Mouse (Mus musculus) spleen, postnatal 10 days (tissue): ENCODE data around the gene Hdc.
"Not testable (repeated sequence)": the region's sequence is repeated elsewhere in the genome, so short reads cannot be mapped to it uniquely, and the experiment has no call there.

Source experiments
- DNase-seq, 2 experiments: peaks; one replicate each; pipeline ENCODE4 v3.0.0; 2021 to 2022; ENCODE audit warnings: low spot score in 2 of 2

Gene Hdc

DNA sequence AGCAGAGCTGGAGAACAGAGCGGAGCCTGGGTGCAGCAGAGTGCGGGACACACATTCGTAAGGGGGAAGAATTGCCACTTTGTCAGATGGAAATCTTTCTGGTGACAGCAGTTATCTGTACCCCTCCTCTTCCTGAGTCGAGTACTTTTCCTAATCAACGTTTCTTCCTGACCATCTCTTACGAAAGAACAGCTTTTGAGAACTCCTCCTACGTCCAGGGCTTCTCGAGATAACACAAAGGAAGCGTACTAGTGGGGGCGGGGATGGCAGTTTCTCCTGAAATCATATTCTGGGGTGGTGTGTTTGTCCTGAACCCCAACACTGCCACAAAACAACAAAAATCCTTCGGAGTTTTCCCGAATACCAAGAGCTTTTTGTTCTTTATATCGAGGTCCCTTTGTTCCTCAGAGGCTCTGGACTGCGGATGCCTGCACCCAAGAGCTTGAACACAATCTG, at the start of gene Hdc:
Hdc (minus strand) TSS at position 51 of the 456 bp plus-strand sequence.
- no peak for DNase-seq

DNA sequence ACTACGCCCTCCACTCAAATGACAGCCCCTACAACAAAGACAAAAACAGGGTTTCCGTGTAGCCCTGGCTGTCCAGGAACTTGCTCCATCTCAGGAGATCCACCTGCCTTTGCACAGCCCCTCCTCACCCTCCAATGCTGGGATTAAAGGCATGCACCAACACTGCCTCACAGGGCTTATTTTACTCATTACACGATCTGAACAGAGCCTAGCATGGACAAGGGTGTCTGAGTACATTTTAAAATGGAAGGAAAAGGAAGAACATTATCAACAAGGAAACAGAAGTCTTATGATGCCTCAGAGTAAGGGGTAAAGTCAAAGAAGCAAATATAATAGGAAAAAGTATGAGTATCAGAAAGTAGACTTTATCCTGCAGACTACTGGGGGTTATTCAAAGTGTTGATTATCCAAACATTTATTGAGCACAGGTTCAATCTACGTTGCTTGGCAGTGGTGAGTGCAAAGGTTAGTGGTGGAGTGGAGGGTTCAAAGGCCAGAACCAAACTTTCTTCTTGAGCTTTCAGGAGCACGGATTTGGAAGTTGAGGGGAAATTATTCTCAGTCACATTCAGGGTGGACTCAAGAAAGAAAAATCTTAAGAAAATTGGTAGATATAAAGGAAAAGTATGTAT, 49.6 kb upstream of the Hdc start:
- DNase-seq: no peak

DNA sequence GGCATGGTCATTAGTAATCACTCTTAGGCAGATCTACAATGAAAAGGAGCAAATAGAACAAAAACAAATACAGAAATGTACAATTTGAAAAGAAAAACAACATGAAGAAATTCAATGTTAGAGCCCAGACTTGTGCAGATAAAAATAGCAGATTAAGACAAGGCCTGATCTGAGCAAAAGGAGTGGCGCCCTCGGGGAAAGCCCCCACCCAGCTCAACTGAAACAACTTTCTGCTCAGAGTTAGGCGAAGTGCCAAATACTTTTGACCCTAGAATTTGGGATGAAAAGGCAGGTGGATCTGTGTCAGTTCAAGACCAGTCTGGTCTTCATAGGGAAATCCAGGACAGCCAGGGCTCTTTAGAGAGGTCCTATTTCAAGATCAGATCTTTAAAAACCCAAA, 46.9 kb upstream of the Hdc start:
- DNase-seq: no peak

DNA sequence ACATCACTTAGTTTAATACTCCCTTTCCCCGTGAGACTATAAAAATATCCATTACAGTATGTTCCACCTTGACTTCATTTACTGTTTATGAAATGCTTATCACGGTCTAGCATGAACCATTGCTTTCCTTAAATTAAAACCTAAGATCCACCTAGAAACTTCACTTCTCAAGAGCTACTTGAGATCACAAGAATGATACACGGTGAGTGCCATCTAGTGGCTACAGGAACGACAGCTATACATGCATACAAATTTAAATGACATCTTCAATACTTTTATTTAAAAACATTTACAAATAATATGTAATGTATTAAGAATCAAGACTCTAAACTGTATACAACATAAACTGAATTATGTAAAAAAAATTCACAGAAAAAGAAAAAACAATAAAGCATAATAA, 44.4 kb upstream of the Hdc start:
- peak in 1 of 2 experiments; percentile 47 for DNase-seq

DNA sequence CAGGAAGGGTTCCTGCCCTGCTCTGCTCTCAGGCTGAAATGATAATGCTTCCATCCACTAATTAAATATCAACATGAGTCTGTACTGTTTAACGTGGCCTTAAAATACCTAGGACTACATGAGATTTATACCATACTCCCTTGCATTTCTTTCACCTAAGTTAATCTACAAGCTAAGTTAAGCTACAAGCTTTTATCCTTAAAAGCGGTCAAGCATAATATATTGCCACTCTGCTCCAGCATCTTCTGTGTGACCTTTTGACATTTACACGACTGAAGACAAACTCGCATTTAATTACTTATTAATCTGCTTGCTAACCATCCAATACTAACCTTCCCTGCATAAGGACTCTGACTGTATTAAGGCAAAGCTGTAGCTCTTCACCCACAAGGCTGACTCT, 33.8 kb upstream of the Hdc start:
- DNase-seq: no peak

DNA sequence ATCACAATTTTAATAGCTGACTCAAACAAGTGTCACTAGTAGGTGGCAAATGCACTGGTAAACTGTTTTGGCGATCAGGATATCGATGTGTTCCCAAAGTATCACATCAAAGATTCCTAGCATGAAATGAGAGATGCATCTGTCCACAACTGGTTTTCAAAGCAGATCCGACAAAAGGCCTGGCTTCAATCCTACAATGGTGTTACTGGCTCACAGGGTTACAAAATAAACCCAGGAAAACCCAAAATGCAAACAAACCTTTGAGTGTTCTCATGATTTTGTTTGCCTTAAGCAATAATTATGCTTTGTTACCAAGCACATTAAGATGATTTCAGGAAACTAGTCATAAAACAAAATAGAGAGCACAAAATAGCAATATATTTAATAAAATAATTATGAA, 28.7 kb upstream of the Hdc start:
- DNase-seq: no peak

DNA sequence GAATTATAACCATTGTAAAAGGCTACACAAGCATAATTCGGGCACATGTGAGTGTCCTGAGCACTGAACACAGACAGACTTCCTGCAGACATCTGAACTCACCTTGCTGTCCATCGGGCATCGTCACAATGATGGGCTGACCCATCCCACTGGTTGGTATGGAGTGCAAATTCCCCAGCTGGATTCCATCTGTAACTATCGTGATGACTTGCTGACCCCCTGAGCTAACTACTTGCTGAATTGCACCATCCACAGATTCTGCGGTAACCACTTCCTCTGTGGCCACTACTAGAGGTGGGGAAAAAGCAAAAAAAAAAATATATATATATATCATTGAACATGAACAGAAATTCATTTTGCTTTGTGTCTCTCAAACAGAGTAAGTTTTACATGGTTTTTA, 27.4 kb upstream of the Hdc start:
- no peak for DNase-seq

DNA sequence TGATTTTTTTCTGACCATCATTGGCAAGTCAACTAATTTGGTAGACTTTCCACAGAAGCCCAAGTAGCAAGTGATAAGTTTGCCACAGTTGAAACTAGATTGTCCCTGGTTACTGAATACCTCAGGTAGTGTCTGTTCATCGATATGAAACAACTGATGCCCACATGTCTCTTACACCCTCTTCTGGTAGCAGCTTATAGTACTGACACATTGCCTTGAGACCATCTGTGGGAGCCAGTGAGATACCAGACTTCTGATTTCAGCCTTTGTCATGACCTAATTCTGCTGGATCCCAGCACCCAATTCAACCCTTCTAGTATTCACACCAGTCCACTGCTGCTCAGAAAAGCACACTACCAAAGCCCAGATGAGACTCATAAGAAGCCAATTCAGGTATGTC, 25.7 kb upstream of the Hdc start:
- DNase-seq: no peak

DNA sequence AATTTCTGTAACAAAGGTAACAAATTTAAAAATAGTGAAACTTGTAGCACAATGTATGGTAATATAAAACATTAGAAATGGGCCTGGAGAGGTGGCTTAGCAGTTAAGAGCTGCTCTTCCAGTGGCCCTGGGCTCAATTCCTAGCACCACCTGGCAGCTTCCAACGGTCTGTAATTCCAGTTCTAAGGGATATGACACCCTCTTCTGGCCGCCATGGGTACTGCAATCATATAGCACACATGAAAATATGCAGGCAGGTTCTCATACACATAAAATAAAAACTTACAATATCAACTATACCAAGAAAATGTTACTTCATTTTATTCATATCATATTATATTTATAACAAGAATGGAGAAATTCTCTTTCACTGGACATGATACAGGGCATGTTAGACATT, 21.2 kb upstream of the Hdc start:
- no peak for DNase-seq

DNA sequence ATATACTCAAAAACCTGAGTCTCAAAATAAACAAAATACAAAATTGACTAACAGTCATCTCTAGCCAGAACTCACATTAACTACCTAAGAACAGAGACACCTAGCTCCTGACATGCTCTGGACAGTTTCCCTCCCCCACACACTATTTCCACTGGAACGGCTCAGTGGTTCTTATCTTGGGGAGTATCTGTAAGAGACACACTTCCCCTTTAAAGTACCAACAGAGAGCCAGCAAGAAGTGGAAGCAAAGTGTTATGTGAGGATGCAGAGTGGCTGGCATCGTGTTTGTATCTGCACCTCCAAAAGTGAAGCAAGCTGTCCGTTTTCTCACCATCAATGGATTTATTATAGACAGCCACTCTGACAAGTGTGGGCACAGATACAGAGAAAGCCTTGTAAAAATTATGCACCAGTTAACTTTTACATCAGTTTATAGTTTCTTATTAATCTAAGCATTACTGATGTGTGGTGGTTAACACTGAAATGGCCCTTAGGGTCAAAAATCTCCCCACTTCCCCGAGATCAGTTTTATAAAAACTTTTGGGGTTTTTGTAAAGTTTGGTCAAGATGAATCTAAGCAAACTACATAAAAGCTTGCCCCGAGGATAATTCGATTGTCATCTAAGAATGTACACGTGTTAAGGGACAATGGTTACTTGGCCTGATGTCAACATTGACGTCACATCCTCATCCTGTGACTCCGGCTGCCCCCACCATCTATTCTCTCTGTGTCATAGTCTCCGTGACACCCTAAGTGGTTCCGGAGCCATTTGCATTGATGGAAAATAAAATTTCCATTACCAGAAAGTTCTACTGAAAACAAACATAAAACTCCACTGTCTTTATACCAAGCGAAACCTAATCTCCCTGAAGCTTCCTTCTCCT, 17.1 kb upstream of the Hdc start:
- no peak for DNase-seq

DNA sequence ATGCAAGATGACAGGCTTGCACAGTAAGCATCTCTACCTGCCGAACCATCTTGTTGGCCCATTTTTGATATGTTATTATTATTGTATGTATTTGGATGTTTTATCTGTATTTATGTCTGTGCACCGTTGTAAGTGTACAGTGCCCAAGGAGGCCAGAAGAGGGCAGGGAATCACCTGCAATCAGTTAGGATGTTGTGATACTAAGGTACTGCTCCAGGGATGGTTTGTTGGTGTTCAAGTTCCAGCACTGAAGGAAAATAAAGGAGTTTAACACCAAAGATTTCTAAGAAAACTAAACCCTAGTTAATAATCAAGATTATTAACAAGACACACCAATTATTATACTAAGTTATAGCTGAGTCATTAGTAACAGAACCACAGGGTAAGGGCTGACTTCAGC, 14.1 kb upstream of the Hdc start:
- no peak for DNase-seq

DNA sequence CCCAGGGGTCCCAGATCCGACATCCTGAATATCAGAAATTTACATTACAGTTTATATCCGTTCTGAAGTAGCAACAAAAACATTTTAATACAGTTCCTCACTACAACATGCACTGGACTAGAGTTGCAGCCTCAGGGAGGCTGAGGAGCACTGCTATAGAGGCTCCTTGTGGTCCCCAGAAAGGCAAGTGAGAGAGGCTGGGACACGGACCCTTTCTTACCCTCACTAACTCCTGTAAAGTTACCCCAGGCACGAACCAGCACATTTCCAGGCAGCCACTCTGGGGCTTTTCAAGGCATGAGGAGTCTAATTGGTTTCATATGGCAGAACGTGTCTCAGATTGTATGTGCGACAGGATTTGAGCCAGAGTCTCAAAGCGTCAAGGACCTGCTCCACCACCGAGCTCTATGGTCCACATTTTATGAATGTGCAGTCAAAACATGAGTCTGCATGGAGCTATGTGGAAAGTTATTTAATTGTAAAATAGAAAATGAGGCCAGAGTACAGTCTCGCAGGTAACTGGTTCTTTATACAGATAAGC, 9.4 kb upstream of the Hdc start:
- DNase-seq: no peak

DNA sequence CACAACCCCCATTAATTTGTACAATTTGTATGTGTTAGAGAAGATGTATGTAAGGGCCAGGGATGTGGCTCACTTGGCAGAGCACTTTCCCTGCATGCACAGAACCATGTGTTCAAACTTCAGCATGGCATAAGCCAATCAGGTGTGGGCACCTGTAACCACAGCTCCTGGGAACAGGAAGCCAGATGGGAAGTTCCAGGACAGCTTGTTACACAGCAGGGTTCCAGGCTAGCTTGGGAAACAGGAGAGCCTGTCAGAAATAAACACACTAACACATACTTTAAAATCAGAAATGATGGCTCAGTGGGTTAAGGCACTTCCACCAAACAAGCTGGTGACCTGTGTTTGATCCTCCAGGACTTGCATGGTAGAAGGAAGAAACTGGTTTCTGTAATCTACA, 4.0 kb upstream of the Hdc start:
- DNase-seq: no peak

DNA sequence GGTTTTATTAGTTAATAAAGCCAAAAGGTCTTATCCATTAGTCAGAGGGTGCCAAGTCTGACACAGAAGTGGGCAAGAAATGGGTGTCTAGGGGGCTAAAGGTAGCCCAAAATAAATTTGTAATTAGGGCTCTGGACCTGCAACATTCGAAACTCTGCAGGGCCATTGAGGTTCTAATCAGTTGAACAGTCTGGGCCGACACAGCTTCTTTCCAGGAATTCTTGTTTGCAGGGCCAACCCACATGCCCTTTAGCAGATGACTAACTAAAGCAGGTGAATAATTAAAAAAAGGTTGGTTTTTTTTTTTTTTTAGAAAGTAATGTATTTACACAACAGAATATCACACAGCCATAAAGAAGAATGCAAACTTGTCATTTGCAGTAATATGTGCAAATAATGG, 3.4 kb upstream of the Hdc start:
- no peak for DNase-seq

DNA sequence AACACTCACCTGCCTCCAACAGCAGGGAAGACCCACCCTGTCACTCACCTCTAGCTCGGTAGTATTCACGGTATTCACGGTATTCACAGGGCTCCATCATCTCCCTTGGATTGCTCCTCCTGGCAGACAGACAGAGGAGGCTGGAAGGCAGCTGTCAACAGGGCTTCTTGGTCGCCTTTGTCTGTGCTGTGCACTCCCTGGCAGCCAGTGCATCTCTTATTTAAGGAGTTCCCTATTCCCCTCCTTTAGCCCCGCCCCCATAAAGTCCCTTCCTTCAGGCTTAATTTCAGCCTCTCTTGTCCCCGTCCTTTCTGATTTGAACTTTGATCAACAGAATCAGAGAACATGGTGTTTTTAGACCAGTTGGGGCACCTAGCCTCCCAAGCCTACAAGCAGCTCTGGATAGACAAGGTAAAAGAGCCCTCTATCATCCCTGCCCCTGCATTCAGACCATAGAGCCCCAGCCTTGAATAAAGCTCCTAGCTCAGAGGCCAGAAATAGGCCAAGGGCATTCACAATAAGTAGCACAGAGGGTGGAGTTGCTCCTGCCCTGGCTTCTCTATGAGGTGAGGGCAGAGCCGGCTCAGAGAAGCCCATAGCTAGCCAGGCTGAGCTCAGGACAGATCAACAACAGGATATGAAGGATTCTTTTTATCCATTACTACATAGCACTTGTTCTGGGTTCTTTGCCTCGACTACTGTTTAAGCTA, 474 bp downstream of the Hdc start:
- DNase-seq: no peak

DNA sequence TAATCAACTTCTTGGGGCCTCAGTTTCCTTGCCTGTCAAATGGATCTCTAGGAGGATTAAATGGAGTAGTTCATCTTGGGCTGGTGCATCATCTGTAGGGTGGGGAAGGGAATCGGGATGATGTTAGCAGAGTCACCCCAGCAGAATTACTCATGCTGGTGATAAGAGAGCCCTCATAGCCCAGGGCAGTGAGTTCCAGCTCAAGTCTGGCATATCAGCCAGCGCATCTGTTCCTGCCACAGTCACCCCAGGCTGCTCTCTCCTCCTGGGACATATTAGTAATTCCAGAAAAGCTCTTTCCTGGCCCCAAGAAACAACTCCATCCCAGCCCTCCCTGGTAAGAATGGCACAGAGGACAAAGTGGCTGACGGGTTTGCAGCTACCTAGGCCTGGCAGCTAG, 3.7 kb downstream of the Hdc start:
- DNase-seq: no peak

DNA sequence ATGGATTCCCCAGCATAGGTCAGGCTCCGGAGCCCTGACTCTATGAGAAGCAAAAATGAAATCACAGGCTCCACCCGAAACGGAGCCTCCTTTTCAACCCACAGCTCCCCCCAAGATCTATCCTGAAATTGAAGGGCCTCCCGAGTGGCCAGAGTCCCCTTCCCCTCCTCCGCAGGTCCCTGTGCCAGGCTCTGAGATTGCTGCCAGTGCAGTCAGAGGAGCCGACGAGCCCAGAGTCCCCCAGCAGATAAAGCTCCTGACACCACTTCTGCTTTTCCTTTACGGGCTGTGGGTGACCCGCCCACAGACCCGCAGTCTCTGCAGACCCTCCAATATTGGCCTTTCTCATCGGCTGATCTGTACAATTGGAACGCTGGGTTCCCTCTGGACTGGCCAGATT, 9.5 kb downstream of the Hdc start:
- not testable (repeated sequence) for DNase-seq

DNA sequence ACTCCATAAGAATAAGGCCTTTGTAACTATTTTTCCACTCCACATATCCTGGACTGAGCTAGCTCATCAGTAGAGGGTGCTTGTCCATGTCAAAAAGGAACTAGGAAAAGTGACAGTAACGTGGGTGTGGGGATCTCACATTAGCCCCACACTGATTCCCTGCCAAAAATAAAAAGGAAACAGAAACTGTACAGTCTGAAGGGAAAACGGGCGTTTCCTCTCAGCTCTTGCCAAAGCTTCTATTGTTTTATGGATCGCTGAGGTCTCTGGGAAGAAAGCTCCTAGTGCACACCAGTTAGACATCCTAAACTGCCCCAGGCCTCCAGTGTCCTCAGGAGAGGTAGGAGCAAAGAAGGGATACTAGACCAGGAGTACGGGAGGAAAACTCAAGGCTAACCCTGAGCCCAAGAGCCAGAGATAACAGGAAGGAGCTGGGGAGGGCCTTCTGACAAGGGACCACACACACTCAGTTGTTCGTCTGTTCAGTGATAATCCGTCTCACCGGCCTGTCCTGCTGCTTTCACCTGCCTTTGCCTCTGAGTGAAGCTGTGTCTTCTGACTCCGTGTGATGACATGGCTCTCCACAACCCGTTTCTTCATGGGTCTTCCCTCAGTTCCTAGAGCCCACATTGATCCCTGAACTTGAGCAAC, 11.4 kb downstream of the Hdc start:
- DNase-seq: no peak

DNA sequence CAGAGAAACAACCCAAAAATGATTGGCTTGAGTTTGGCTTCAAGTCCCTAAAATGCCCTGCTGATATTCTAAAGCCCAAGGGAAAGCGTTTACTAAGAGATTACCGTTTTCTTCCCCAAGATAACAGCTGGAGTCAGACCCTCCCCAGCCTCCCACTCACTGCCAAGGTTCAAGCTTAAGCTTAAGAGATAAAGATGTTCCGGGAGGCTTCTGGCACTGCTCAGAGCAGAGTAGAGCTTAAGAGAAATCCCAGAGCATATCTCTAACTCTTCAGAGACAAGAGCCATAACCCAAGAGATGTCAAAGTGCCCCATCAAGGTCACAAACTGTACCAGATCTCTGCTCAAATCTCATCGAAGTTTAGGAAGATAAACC, 12.4 kb downstream of the Hdc start:
- DNase-seq: no peak

DNA sequence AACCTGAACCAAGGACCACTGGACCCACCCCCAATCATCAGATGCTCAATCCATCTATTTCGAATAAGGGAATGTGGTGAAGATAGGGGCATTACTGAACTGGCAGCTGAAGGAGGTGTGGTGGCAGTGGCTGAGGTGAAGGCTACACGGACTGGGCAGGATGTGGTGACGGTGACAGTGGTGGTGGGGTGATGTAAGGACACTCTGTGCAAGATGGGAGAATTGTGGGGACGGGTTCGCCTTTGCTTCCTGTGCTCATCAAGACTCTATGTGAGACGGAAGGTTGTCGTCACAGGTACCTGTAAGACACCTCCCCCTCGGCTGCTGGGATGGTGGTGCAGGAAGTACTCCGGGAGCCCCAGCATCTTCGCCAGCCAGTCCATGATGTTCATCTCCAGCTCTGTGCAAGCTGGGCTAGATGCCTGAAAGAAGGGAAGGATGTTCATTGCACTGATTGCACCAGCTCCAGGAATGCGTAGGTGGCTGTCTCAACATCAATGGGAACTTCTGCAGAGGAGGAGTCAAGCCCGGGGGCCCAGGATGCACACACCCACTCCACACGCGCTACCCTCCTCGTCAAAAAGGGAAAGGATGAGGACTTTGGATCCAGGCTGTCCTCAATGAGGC, 12.9 kb downstream of the Hdc start:
- peak in 1 of 2 experiments; percentile 35 for DNase-seq

DNA sequence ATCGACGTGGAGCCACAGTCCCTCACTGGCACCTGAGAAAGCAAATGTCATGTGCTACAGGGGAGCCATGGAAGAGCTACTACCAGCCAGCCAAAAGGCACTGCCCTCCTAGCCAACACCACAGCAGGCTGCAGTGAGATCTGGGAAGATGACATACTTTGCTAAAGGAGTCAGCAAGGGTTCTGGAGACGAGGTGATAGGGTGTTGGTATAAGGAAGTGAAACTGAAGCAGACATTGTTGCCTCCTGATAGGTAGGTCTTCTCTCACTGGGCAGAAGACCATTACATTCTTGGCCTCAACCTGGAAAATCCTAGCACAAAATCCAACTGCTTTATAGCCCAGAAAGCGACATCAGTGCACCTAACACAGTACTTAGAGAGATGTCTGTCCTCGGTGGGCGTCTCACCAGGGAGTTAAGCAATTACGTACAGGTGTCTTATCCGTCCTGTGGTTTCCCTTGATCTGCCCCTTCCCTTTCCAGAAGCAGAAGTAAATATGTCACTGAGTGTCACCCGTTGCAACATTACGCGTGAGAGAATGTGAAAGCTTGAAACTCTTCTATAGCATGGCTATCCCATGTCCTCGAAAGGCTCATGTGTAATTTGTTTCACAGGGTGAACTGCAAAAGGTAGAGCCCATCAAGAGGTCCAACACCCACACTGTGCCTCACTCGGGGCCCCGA, 17.0 kb downstream of the Hdc start:
- DNase-seq: no peak
